7 mouse cellular contexts compared by ENCODE assay signal in genomic region chr1:169969516-169969886, GRCm38 (mm10). TPM values are rescaled to one million over a fixed set of nuclear protein-coding genes. Genes with fewer than 3 reads are reported as not detected.
A peak's percentile ranks its signal among the peaks of the same experiment; 100 is the strongest.
DNase-seq lines count a peak whose midpoint lies in the region; ATAC-seq and TF ChIP-seq lines count a peak whose summit lies in the region.

No protein-coding gene starts in this region.

- H3K36me3 ChIP-seq in lung, postnatal 0 days (ENCODE audit: insufficient read depth, low read length), result peaks cover 2% of the 10 kb centered on the region; the same call in 1 of the 2 replicates
- H3K36me3 ChIP-seq in erythroblast, embryonic 14.5 days (ENCODE audit: control insufficient read depth), result peaks cover 14% of the 10 kb centered on the region
- H3K36me3 ChIP-seq in limb, embryonic 12.5 days, result peaks cover 38% of the 10 kb centered on the region
- H3K36me3 ChIP-seq in stomach, embryonic 14.5 days (ENCODE audit: control insufficient read depth, insufficient read depth, low read length), result peaks cover 15% of the 10 kb centered on the region; the same call in 1 of the 2 replicates

- H3K4me1 ChIP-seq in lung, postnatal 0 days (ENCODE audit: insufficient read depth, low read depth, low read length), result no peaks in the 10 kb centered on the region
- peaks cover 14% of the 10 kb centered on the region for H3K4me1 ChIP-seq in erythroblast, embryonic 14.5 days (ENCODE audit: control insufficient read depth)
- peaks cover 8% of the 10 kb centered on the region; the same call in 1 of the 2 replicates for H3K4me1 ChIP-seq in limb, embryonic 12.5 days (replicated peaks)
- H3K4me1 ChIP-seq in stomach, embryonic 14.5 days (ENCODE audit: control insufficient read depth, insufficient read depth, low read length), result peaks cover 7% of the 10 kb centered on the region; the same call in 1 of the 2 replicates

- TF ChIP-seq CTCF in lung, postnatal 0 days (IDR thresholded peaks at IDR 0.05), result no peak

- ATAC-seq in lung, postnatal 0 days, result peak; percentile 29
- ATAC-seq in limb, embryonic 12.5 days (ENCODE audit: insufficient number of reproducible peaks, insufficient read depth, low FRiP score, low TSS enrichment, low read depth), result peak; percentile 65
- ATAC-seq in stomach, embryonic 14.5 days (ENCODE audit: insufficient number of reproducible peaks, insufficient read depth, low FRiP score, low read depth), result peak; percentile 39

- H3K9me3 ChIP-seq in lung, postnatal 0 days (ENCODE audit: low read length), result no peaks in the 10 kb centered on the region
- no peaks in the 10 kb centered on the region for H3K9me3 ChIP-seq in erythroblast, embryonic 14.5 days (ENCODE audit: control insufficient read depth, low read length)
- H3K9me3 ChIP-seq in limb, embryonic 12.5 days, result no peaks in the 10 kb centered on the region
- H3K9me3 ChIP-seq in stomach, embryonic 14.5 days (ENCODE audit: control insufficient read depth, low read depth, low read length), result no peaks in the 10 kb centered on the region

- DNase-seq in lung, postnatal 0 days (ENCODE audit: low spot score), result no peak
- DNase-seq in lung, postnatal 14 days, result no peak
- no peak for DNase-seq in left cerebral cortex, adult 18-20 months (ENCODE audit: low spot score in 2 of 2)
- DNase-seq in right cerebral cortex, postnatal 10 days (ENCODE audit: low spot score in 2 of 2), result no peak

- peak overlapping the region; percentile 50 for H3K4me3 ChIP-seq in lung, postnatal 0 days (ENCODE audit: low read depth, low read length)
- peak overlapping the region; percentile 72 for H3K4me3 ChIP-seq in erythroblast, embryonic 14.5 days (replicated peaks)
- peak overlapping the region; percentile 64 for H3K4me3 ChIP-seq in limb, embryonic 12.5 days (replicated peaks)
- H3K4me3 ChIP-seq in stomach, embryonic 14.5 days (ENCODE audit: low read depth, low read length), result peak overlapping the region; percentile 54

- peak overlapping the region; percentile 20 for H3K9ac ChIP-seq in lung, postnatal 0 days (replicated peaks; ENCODE audit: low read depth)
- peak overlapping the region; percentile 44 for H3K9ac ChIP-seq in limb, embryonic 12.5 days (replicated peaks)
- peak overlapping the region; percentile 50 for H3K9ac ChIP-seq in stomach, embryonic 14.5 days (replicated peaks; ENCODE audit: low read depth, low read length)

- no peaks in the 10 kb centered on the region for H3K27me3 ChIP-seq in lung, postnatal 0 days (replicated peaks; ENCODE audit: insufficient read depth, low read length)
- no peaks in the 10 kb centered on the region for H3K27me3 ChIP-seq in erythroblast, embryonic 14.5 days (ENCODE audit: control insufficient read depth)
- no peaks in the 10 kb centered on the region for H3K27me3 ChIP-seq in limb, embryonic 12.5 days
- no peaks in the 10 kb centered on the region for H3K27me3 ChIP-seq in stomach, embryonic 14.5 days (ENCODE audit: control insufficient read depth, insufficient read depth, low read length)

- 0% methylated on average over 9 of the region's 9 CpGs for WGBS in lung, postnatal 0 days
- WGBS in limb, embryonic 12.5 days, result under 1% methylated on average over 9 of the region's 9 CpGs
- WGBS in stomach, embryonic 14.5 days, result 3% methylated on average over 7 of the region's 9 CpGs

- peak overlapping the region; percentile 52; the same call in 1 of the 2 replicates for H3K27ac ChIP-seq in lung, postnatal 0 days (ENCODE audit: low read length)
- H3K27ac ChIP-seq in limb, embryonic 12.5 days, result peak overlapping the region; percentile 75
- H3K27ac ChIP-seq in stomach, embryonic 14.5 days (ENCODE audit: low read length), result peak overlapping the region; percentile 86

- H3K4me2 ChIP-seq in lung, postnatal 0 days (replicated peaks; ENCODE audit: low read depth, low read length), result peak overlapping the region; percentile 67
- H3K4me2 ChIP-seq in limb, embryonic 12.5 days, result peak overlapping the region; percentile 62
- peak overlapping the region; percentile 92 for H3K4me2 ChIP-seq in stomach, embryonic 14.5 days (replicated peaks; ENCODE audit: low read depth, low read length)

- no peak for TF ChIP-seq EP300 in lung, postnatal 0 days (IDR thresholded peaks at IDR 0.05)

RNA-seq across cellular contexts. Expression of gene Hsd17b7, which starts 0.5 kb away (rescaled TPM):
- polyA plus RNA-seq in lung, postnatal 0 days (2015; fragmentation: Nextera tagmentation; extraction: Ambion mirVana), result 11.8 and 14.5 TPM in 2 replicates
- polyA plus RNA-seq in erythroblast, embryonic 14.5 days (2012), result 0.02 and 0.05 TPM in 2 replicates
- 15.5 and 16.5 TPM in 2 replicates for polyA plus RNA-seq in limb, embryonic 12.5 days (2016; fragmentation: Nextera tagmentation; extraction: Ambion mirVana)
- 18.3 and 19.3 TPM in 2 replicates for polyA plus RNA-seq in stomach, embryonic 14.5 days (2014; fragmentation: Nextera tagmentation; extraction: Ambion mirVana)
- 10 to 100 TPM; 14.4 to 17.4 TPM for total RNA-seq in left cerebral cortex, adult 18-20 months (2021)

RNA-seq across cellular contexts. Expression of gene Ccdc190, which starts 41.1 kb away (rescaled TPM):
- 0.25 TPM in 1 of 2 replicates, not detected in the other for polyA plus RNA-seq in lung, postnatal 0 days (2015; fragmentation: Nextera tagmentation; extraction: Ambion mirVana)
- polyA plus RNA-seq in erythroblast, embryonic 14.5 days (2012), result not detected in 2 replicates
- polyA plus RNA-seq in limb, embryonic 12.5 days (2016; fragmentation: Nextera tagmentation; extraction: Ambion mirVana), result not detected in 2 replicates
- polyA plus RNA-seq in stomach, embryonic 14.5 days (2014; fragmentation: Nextera tagmentation; extraction: Ambion mirVana), result 0.38 TPM in 1 of 2 replicates, not detected in the other
- total RNA-seq in left cerebral cortex, adult 18-20 months (2021), result 10 to 100 TPM; 16.8 to 20.0 TPM

Comparison
In these comparisons a context has a peak if more than half of its experiments do, and no peak if none do; other contexts are left out.
1. RNA of gene Hsd17b7, which starts 0.5 kb away (polyA plus RNA-seq): 18.3 to 19.3 TPM in stomach, embryonic 14.5 days, 15.5 to 16.5 TPM in limb, embryonic 12.5 days and 11.8 to 14.5 TPM in lung, postnatal 0 days; 0.02 to 0.05 TPM in erythroblast, embryonic 14.5 days; every median in the first group is over 10 times any median in the second.
2. Peak in every context shown above with its lines, with median percentiles within 50 percentile points of each other: ATAC-seq, H3K27ac ChIP-seq, H3K4me2 ChIP-seq, H3K4me3 ChIP-seq and H3K9ac ChIP-seq.